Mouse (Mus musculus): ENCODE results near the gene Vgf.

The Vgf gene

DNA sequence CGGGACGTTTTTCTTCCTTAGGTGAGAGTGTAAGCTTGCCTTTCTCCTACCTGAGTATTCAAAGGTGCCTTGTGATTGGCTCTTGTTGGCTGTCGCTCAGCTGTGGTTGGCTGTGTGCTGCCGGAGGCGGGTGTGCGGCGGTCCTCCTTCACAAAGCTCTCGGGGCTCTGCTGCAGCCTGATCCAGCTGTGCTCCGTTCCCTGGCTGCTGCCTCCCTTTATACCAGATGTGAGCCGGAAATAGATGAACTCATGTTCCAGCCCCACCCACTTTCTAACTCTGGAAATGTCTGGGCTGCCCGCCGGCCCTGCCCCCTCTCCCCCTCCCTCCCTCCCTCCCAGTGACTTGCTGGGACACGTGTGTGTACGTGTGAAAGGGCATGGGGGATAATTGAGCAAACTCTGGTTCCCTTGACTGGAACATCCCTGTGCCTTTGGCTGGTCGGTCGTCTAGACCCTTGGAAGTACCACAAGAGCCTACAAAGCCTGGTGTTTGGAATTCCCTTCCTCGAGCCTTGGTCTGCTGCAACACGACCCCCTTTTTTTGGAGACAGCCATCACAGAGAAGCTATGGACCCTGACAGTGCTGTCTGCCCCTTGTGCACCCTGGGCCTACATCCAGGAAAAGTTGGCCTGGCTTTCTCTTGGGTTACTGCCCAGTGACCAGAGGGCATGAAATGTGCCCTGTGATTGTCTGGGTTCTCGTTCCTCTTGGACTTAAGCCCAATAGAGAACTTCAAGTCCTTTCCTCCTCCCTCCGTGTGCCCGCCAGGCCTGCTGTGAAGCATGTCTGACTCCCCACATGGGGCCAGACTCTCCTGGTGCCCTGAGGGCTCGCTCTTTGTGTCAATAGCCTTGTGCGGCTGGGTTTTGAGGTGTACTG, 46.1 kb downstream of the Vgf start, which contains the start of gene Serpine1:
Gene Serpine1, minus strand, starts transcription at position 190 of the 882 bp plus-strand sequence.
- peak; percentile 94 for DNase-seq (ENCODE audit: low read depth)

DNA sequence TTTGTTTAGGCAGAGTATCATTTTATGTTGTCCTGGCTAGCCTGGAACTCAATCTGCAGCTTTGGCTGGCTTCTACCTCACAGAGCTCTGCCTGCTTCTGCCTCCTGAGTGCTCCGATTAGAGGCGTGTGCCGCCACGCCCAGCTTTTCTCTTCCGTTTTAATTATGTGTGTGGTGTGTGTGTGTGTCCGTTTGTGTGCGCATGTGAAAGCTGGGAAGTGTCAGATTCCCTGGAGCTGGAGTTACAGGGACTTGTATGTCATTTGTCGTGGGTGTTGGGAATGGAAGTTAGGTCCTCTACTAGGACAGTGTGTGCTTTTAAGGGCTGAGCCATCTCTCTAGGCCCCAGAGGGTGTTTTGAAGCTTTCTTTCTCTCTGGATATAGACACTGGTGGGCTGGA, 46.9 kb downstream of the Vgf start:
- DNase-seq (ENCODE audit: low read depth), result no peak

DNA sequence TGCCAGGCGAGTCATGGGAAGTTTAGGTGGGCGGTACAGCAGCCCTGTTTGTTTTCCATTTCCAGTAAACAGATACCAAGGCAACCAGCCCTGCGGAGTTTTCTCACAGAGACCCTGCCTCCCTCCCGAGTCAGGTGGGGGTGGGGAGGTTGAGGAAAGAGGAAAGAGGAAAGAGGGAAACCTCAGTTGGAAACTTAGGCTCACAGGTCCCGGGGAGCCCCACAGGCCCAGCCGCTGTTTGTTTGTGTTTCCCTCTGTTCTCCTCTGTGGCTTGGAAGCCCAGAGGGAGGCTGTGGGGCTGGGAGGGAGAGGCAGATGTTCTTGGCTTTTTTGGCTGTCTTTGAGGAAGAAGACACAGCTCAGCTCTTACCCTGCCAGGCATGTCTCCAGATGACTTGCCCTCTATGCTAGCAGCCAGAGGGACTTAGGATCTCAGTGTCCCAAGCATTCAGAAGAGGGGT, 48.0 kb downstream of the Vgf start:
- no peak for DNase-seq (ENCODE audit: low read depth)

DNA sequence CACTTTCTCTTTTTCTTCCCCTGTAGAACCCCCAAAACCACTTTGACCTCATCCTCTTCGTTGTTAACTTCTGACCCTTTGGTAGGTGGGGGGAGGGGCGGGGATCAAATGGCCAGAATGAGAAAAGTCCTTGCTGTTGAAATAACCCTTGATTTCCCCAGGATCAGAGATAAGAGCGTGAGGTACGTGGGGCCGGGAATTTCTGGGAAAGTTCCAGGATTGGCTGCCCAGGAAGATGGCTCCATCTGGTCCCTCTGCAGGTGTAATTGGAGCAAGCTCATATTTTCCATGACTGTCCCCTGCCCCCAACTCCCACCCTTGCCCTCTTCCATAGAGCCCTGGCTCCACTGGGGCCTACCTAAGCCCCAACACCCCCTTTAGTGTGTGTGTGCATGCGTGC, 49.5 kb downstream of the Vgf start:
- DNase-seq (ENCODE audit: low read depth), result no peak

DNA sequence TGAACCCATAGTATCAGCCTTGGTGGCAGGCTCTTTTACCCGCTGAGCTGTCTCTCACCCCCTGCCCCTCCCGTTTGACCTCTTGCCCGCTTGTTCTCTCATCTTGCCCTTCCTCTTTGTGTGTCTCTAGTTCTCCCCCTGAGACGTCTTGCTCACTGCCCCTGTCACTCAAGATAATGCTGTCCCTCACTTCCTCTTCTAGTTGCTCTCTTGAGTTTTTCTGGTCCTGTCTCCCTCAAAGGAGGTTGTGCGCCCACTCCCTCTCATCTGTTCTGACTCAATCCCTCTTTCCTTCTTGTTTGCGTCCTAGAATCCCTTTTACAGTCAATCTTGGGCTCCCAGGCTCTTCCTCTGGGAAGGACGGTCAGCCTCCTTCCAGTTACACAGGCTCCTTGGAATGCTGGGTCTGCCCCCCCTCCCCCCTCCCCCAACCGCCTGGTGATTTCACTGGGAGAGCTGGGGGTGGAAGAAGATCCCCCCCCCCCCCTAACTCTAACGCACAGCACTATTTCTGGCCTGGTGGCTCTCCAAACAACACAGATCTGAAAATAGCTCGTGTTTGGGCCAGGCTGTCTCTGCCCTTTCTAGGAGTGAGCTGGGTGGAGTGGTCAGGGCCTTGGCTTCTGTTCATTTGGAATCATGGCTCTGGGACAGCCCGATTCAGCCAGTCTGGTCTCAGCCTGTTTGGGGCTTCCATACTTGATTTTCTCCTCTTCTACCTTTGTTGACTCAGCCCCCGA, 50.2 kb downstream of the Vgf start:
- DNase-seq (ENCODE audit: low read depth), result peak; percentile 89

GRCm38 (mm10) chr5:137077187-137077586, 51.0 kb downstream of the Vgf start:
- no peak for DNase-seq (ENCODE audit: low read depth)

- no peak for DNase-seq (ENCODE audit: low read depth)
These were observed 51.8 kb downstream of the Vgf start for GRCm38 (mm10) chr5:137078041-137078440.

- DNase-seq (ENCODE audit: low read depth), result no peak
These were observed 52.4 kb downstream of the Vgf start for GRCm38 (mm10) chr5:137078616-137079015.

DNA sequence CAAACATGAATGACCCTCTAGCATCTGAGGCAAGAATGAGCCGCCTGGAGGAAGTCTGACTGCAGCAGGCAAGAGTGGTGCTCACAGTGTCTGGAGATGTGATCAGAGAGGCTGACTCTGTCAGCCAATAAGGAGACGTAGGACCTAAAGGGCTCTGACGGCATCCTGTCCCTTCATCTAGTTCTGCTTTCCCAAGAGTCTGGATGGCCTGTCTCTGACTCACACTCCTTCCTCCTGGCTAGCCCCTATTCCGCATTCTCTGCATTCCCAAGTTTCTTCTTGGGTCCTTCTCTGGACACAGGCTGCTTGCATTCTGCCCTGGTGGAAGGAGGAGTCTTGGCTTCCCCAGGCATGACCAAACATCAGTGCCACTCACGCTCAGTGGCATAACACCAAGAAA, 53.7 kb downstream of the Vgf start:
- DNase-seq (ENCODE audit: low read depth), result peak; percentile 89

Data from fibroblast of lung, adult 2 months (primary cell).